Mouse (Mus musculus): ENCODE data around the gene 1700021F05Rik. TPM values are rescaled to one million over a fixed set of nuclear protein-coding genes. Genes with fewer than 3 reads are reported as not detected.
"Not testable (repeated sequence)": the region's sequence is repeated elsewhere in the genome, so short reads cannot be mapped to it uniquely, and the experiment has no call there.

The 1700021F05Rik gene
- total RNA-seq, 4 experiments from 2014 or later, result 108 to 122 (median 117) TPM

GRCm38 (mm10) chr10:43539746-43540310, 966 bp downstream of the 1700021F05Rik start:
- DNase-seq (ENCODE audit: low spot score), result peak; percentile 11

GRCm38 (mm10) chr10:43538831-43539230, 2.0 kb downstream of the 1700021F05Rik start:
- DNase-seq (ENCODE audit: low spot score), result no peak

DNA sequence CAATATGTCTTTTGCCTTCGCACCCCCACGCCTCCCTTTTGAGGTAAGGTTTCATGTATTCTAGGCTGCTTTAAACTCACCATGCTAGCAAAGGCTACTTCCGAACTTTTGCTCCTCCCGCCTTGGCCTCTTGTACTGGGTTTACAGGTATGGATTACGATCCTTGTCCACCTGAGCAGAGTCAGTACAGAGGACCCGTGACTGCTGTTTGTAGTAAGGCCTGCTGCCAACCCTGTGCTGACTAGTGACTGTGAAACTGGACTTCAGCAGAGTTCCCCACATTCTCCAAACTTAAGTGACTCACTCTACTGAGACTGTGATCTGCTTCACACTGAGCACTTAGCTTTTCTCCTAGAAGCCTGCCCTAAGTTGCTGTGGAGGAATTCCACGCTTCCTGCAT, 3.1 kb downstream of the 1700021F05Rik start:
- DNase-seq (ENCODE audit: low spot score), result no peak

DNA sequence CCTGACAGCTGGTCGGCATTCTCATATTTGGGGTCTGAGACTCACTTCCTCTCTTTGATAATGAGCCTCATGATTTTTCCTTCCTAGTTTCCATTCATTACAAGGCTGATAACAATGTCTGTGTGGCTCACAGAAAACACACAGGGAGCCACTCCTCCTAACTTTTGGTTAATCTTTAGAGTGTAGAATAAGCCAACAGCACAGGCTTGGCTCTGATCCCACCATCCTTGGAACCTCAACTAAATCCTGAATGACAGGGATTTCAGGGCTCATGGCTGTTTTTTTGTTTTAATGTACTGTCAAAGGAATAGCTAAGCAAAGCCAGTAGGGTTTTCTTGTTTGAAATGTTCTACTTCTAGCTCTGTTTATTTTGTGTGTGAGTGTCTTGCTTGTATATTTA, 6.4 kb downstream of the 1700021F05Rik start:
- no peak for DNase-seq (ENCODE audit: low spot score)

DNA sequence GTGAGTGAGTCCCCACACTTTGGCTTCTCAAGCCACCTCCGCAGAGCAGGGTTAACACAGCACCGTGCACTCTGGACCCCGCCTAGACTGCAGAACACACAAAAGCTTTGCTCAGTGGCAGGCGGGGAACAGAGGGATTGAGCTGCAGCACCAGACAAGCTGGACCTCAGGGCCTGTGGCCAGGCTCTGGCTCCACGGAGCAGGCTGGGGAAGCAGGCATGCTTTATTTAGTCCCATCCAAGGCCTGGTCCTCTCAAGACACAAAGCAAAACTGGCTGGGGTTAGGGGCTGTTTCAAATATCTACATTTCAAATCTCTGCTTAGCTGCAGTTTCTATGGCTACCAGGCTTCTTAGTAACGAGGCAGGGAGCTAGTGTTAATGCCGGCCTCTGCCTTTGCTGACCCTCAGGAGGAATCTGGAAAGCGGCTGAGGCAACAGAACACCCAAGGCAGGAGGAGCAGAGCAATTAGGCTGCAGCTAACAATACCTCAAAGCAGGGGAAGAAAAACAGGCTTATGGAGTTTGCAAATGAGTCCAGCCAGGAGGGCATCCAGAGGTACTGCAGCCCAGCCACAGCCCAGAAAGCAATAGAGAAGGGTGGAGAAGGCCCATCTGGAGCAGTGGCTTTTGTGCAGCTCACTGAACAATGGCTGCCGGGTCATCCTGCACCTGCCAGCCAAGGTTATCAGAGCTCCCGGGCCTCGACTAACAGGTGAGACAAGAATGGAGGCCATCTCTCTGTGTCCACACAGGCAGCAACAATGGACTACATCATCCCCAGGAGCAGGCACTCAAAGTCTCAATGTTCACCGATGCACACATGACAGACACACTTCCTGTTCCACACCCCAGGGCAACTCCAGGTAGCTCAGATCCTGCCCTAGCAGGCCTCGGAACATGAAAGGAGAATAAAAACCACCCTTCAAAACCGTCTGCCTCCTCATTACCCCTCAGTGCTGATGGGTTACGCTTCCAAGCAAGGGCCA, 13.2 kb downstream of the 1700021F05Rik start:
- DNase-seq (ENCODE audit: low spot score), result no peak

GRCm38 (mm10) chr10:43523931-43524330, 16.9 kb downstream of the 1700021F05Rik start, which contains the start of gene Gm9803:
Gene Gm9803, plus strand, starts transcription at chr10:43524084.
- not testable (repeated sequence) for DNase-seq (ENCODE audit: low spot score)

- DNase-seq (ENCODE audit: low spot score), result no peak
These were observed 20.8 kb downstream of the 1700021F05Rik start for GRCm38 (mm10) chr10:43519977-43520376.

DNA sequence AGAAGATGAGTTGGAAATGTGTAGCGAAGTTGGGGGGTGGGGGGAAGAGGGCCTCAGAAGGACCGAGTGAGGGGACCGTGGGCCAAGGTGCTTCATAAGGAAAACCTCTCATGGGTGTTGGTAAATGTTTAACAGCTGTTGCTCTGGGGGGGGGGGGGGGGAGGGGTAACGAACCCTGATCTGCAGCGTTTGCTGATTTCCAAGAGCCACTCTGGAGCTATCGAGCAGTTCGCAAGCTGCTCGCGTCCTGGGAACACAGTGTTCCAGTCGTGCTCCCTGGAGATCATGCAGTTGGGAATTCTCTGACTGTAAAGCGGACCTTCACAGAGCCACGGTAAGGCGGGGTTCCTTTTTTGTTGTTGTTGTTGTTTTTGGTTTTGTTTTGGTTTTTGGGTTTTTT, 22.4 kb downstream of the 1700021F05Rik start:
- peak; percentile 57 for DNase-seq (ENCODE audit: low spot score)

GRCm38 (mm10) chr10:43517836-43518235, 23.0 kb downstream of the 1700021F05Rik start:
- peak; percentile 26 for DNase-seq (ENCODE audit: low spot score)

DNA sequence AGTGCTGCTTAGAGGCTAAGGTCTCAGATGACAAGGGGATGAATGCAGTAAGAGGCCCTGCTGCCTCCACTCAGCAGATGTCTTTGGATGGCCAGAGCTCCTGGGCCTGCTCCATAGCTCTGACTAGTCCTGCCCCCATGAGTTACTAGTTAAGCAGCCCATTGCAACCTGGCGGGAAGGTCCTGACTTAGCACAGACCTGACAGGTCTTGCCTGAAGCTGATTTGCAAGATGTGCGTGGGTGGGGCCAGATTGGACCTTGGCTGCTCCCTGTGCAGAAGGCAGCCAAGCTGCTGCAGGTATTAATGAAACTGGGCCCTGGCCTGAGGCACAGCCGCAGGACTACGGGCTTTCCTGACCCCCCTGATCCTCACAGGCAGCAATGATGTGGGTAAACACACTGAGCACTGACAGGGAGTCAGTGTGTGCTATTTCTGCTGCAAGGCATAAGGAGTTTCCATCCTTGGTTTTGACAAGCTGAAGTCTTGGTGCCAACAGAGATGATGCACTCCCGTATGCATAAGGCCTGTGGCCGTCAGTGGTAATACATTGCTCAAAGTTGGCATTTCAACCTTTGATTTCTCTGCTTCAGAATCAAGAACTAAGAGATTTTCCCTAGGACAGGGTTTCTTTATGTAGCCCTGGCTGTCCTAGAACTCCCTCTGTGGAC, 23.7 kb downstream of the 1700021F05Rik start:
- no peak for DNase-seq (ENCODE audit: low spot score)

DNA sequence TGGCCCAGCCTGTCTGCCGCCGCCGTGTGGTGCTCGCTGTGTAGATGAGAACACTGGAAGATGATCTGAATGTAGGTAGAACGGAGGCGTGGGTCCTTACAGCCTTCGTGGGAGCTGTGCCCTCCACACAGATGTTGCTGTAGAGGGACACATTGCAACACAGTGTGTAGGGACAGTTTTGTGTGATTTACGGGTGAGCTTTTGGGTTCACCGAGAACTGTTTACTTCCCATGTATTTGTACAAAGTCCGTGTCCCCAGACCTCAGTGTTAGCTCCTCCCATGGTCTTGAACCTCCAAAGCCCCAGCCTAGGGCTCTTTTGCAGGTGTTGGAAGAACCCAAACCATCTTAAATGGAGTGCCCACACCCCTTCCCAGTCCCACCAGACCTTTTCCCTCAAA, 27.8 kb downstream of the 1700021F05Rik start:
- DNase-seq (ENCODE audit: low spot score), result no peak

DNA sequence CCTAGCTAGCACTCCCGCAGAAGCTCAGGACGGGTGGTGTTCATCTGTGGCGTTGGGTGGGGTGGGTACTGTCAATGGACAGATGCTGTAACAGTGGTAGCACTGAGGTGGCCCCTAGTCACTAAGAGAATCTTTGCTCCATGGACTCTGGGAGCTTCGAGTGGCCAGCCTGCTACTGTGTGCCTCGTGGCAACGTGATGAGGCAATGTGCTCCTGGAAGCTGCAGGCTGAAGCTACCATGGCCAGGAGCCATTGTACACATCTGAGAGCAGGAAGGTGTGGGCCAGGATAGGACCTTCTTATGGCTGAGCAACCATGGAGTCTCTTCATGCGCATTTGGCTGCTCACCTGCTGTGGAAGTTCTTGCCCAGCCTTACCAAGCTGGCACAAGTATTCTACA, 31.6 kb downstream of the 1700021F05Rik start:
- no peak for DNase-seq (ENCODE audit: low spot score)

- no peak for DNase-seq (ENCODE audit: low spot score)
These were observed 33.7 kb downstream of the 1700021F05Rik start for GRCm38 (mm10) chr10:43507051-43507450.

DNA sequence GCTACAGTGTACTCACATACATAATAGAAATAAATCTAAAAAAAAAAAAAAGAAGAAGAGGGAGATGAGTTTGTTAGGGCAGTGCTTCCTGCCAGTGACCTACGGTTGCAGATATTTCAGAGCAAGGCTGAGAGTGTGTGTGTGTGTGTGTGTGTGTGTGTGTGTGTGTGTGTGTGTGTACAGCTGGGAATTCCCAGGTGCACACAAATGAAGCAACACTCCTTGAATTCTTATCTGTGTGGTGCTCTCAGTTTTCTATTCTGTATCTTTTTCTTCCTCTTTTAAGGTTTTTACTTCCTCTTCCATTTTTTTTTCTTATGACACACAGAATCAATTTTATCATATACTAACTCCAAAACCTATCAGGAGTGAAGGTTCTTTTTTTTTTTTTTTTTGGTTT, 36.5 kb downstream of the 1700021F05Rik start:
- no peak for DNase-seq (ENCODE audit: low spot score)

- DNase-seq (ENCODE audit: low spot score), result no peak
These were observed 38.2 kb downstream of the 1700021F05Rik start for GRCm38 (mm10) chr10:43502599-43502998.

GRCm38 (mm10) chr10:43490846-43491245, 49.9 kb downstream of the 1700021F05Rik start:
- peak; percentile 45 for DNase-seq (ENCODE audit: low spot score)

- DNase-seq (ENCODE audit: low spot score), result no peak
These were observed 50.8 kb downstream of the 1700021F05Rik start for GRCm38 (mm10) chr10:43490034-43490433.

DNA sequence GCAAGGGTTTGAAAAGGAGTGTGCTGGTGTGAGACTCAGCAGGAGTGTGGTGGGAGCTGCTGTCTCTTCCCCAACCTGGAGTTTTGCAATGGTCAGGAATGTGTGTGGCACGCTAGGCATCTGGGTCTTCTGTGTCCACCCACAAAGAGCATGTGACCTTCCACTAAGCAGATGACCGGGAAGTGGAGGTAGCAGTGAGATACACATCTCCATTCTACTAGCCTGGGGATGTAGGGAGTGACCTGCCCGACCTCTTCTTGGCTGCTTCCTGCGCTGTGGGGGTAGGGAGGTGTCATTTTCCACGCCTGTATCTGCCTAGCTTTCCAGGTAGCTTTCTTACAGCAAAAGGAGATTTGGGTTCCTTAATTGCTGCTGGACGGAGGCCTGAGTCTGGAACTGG, 51.2 kb downstream of the 1700021F05Rik start:
- no peak for DNase-seq (ENCODE audit: low spot score)

GRCm38 (mm10) chr10:43489139-43489538, 51.7 kb downstream of the 1700021F05Rik start:
- DNase-seq (ENCODE audit: low spot score), result no peak

GRCm38 (mm10) chr10:43488258-43488657, 52.5 kb downstream of the 1700021F05Rik start:
- DNase-seq (ENCODE audit: low spot score), result no peak

- DNase-seq (ENCODE audit: low spot score), result no peak
These were observed 53.3 kb downstream of the 1700021F05Rik start for GRCm38 (mm10) chr10:43487441-43488010.

DNA sequence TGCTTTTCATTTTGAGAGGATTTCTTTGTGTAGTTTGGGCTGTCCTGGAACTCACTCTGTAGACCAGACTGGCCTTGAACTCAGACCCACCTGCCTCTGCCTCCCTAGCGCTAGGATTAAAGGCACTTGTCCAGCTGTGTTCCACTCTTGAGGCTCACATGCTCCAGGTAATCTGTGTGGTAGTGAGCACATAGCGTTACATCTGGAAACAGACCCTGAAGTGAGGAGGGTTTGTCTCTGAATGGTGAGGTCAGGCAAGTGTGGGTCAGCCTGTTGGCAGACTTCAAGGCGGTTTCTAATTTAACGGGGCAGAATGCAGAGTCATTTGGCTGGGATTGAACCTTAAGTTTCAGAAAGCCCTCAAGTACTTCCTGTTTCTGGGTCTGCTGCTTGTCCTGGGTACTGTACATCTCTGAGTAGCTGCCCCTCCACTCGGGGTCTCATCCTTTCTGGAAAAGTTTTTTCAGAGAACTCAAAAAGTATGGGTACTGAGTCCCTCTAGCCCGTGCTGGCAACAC, 55.0 kb downstream of the 1700021F05Rik start:
- no peak for DNase-seq (ENCODE audit: low spot score)

Data from heart, adult 8-10 months (tissue).